Mouse (Mus musculus): ENCODE measurements around the gene Ebna1bp2. TPM values are rescaled to one million over a fixed set of nuclear protein-coding genes. Genes with fewer than 3 reads are reported as not detected.

Ebna1bp2 gene
- 9.7 and 15.6 TPM in 2 replicates for polyA plus RNA-seq (2012; ENCODE audit: low replicate concordance)

DNA sequence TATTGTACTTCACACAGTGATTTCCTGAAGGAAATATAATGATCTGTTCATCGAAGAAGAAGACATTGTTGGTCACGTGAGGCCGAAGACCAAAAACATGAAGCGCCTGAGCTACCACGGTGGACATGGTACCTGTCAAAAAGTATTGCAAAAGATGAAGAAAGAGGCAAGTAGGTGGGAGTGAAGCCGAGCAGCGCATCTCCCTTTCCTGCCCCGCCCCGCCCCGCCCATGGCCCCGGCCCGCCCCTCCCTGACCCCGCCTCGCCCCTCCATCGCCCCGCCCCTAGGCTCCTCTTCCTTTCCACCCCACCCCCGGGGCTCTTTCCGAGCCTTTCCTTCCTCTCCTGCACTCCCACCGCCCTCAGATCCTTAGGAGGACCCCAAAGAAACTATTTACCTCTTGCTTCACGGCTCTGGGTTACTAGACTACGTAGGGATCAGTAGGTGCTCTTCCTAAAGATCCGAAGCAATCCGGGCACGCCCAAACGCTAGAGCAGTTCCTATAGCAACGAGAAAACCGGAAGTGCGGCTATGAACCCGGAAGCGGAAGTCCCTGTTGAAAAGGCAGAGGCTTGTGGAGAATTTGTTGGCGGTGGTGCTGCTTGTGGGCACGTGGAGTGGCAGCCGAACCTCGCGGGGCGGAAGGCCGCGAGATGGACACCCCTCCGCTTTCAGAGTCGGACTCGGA, at the start of gene Ebna1bp2, which contains the start of gene Cfap57:
TSS of gene Ebna1bp2 (plus strand) at position 521 of the 688 bp plus-strand sequence.
TSS of gene Cfap57 (minus strand) at position 499 of the 688 bp plus-strand sequence.

DNA sequence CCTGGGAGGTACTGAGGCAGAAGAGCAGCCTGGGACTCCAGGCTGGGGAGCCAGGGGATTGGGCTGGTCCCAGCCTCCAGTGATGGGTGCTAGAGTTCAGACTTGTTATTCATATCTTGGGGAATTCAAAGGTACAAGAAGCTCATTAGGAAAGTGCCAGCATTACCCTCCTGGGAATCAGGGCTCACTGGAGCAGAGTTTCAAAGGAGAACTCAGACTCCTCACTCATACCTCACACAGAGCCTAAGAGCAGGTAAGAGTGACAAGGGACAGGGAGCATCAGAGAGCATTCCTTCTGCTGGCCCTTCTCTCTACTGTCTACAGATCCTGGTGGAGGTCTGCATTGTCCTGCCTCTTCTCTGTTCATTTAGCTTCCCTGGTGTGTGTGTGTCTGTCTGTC, 38.1 kb downstream of the Ebna1bp2 start, which contains the start of gene Olfr62:
TSS of gene Olfr62 (plus strand) at position 301 of the 400 bp plus-strand sequence.

Other genes starting within 250 kb of the Ebna1bp2 start
- gene Szt2, start 211.5 kb upstream of the Ebna1bp2 start, polyA plus RNA-seq (2012; ENCODE audit: low replicate concordance), result 66.3 and 240 TPM in 2 replicates
- gene Med8, start 211.5 kb upstream of the Ebna1bp2 start, polyA plus RNA-seq (2012; ENCODE audit: low replicate concordance), result 5.4 and 18.5 TPM in 2 replicates
- gene Elovl1, start 192.7 kb upstream of the Ebna1bp2 start, polyA plus RNA-seq (2012; ENCODE audit: low replicate concordance), result 58.5 and 69.7 TPM in 2 replicates
- 28.5 and 36.8 TPM in 2 replicates for gene Cdc20, start 183.4 kb upstream of the Ebna1bp2 start, polyA plus RNA-seq (2012; ENCODE audit: low replicate concordance)
- 0.80 and 1.3 TPM in 2 replicates for gene Mpl, start 163.3 kb upstream of the Ebna1bp2 start, polyA plus RNA-seq (2012; ENCODE audit: low replicate concordance)
- 0.30 and 3.2 TPM in 2 replicates for gene Tie1, start 130.7 kb upstream of the Ebna1bp2 start, polyA plus RNA-seq (2012; ENCODE audit: low replicate concordance)
- not detected in 2 replicates for gene 2610528J11Rik, start 93.8 kb upstream of the Ebna1bp2 start, polyA plus RNA-seq (2012; ENCODE audit: low replicate concordance)
- not detected in 2 replicates for gene Tmem125, start 76.8 kb upstream of the Ebna1bp2 start, polyA plus RNA-seq (2012; ENCODE audit: low replicate concordance)
- 0.03 TPM in 1 of 2 replicates, not detected in the other for gene Cfap57, start within 50 bp of the Ebna1bp2 start, polyA plus RNA-seq (2012; ENCODE audit: low replicate concordance)
- gene Olfr62, start 38.2 kb downstream of the Ebna1bp2 start, polyA plus RNA-seq (2012; ENCODE audit: low replicate concordance), result not detected in 2 replicates
- gene Olfr1342, start 72.0 kb downstream of the Ebna1bp2 start, polyA plus RNA-seq (2012; ENCODE audit: low replicate concordance), result not detected in 2 replicates
- gene Olfr1341, start 82.7 kb downstream of the Ebna1bp2 start, polyA plus RNA-seq (2012; ENCODE audit: low replicate concordance), result not detected in 2 replicates
- gene Olfr1340, start 99.3 kb downstream of the Ebna1bp2 start, polyA plus RNA-seq (2012; ENCODE audit: low replicate concordance), result not detected in 2 replicates
- not detected in 2 replicates for gene Olfr1339, start 111.4 kb downstream of the Ebna1bp2 start, polyA plus RNA-seq (2012; ENCODE audit: low replicate concordance)
- not detected in 2 replicates for gene Olfr1338, start 137.9 kb downstream of the Ebna1bp2 start, polyA plus RNA-seq (2012; ENCODE audit: low replicate concordance)
- not detected in 2 replicates for gene Olfr1337, start 161.8 kb downstream of the Ebna1bp2 start, polyA plus RNA-seq (2012; ENCODE audit: low replicate concordance)
- not detected in 2 replicates for gene Olfr1335, start 189.1 kb downstream of the Ebna1bp2 start, polyA plus RNA-seq (2012; ENCODE audit: low replicate concordance)
- not detected in 2 replicates for gene Olfr1333, start 215.5 kb downstream of the Ebna1bp2 start, polyA plus RNA-seq (2012; ENCODE audit: low replicate concordance)
- gene Olfr1331, start 243.8 kb downstream of the Ebna1bp2 start, polyA plus RNA-seq (2012; ENCODE audit: low replicate concordance), result not detected in 2 replicates

Measured in hematopoietic multipotent progenitor cell, adult 10-12 weeks (in vitro differentiated cells).